Mouse (Mus musculus): ENCODE measurements around the gene Tbccd1. TPM values are rescaled to one million over a fixed set of nuclear protein-coding genes. Genes with fewer than 3 reads are reported as not detected.

Gene Tbccd1
- 19.6 and 24.8 TPM in 2 replicates for polyA plus RNA-seq (2015; fragmentation: Nextera tagmentation; extraction: Ambion mirVana)

GRCm38 (mm10) chr16:22857431-22858113 lies at the start of gene Tbccd1, which contains the start of gene Dnajb11:
Gene Tbccd1, minus strand, starts transcription at chr16:22857669.
Gene Dnajb11, plus strand, starts transcription at chr16:22857845.
- peak within 1 kb of the TSS; percentile 82 for H3K9ac ChIP-seq
- H3K4me1 ChIP-seq (replicated peaks): peaks cover 20% of the 10 kb centered on the region
- peak within 1 kb of the TSS; percentile 83 for H3K4me2 ChIP-seq
- no peaks in the 10 kb centered on the region for H3K9me3 ChIP-seq
- WGBS: under 1% methylated on average over 62 of the region's 62 CpGs
- H3K27me3 ChIP-seq: no peaks in the 10 kb centered on the region
- peak within 1 kb of the TSS; percentile 89 for H3K4me3 ChIP-seq
- peak; percentile 99 for ATAC-seq (ENCODE audit: low FRiP score, low read depth)
- peaks cover 8% of the 10 kb centered on the region; the same call in 1 of the 2 replicates for H3K36me3 ChIP-seq
- H3K27ac ChIP-seq (replicated peaks): peak within 1 kb of the TSS; percentile 77

- H3K27me3 ChIP-seq: no peaks in the 10 kb centered on the region
- no peak overlapping the region for H3K4me3 ChIP-seq
- no peak for ATAC-seq (ENCODE audit: low FRiP score, low read depth)
- H3K4me2 ChIP-seq: no peak overlapping the region
- 72% methylated on average over 3 of the region's 3 CpGs for whole genome bisulfite sequencing
- no peaks in the 10 kb centered on the region for H3K4me1 ChIP-seq (replicated peaks)
- H3K9me3 ChIP-seq: no peaks in the 10 kb centered on the region
- no peak overlapping the region for H3K27ac ChIP-seq (replicated peaks)
- H3K36me3 ChIP-seq: no peaks in the 10 kb centered on the region
- H3K9ac ChIP-seq: no peak overlapping the region
Observed at GRCm38 (mm10) chr16:22901326-22901725, 43.9 kb upstream of the Tbccd1 start.

DNA sequence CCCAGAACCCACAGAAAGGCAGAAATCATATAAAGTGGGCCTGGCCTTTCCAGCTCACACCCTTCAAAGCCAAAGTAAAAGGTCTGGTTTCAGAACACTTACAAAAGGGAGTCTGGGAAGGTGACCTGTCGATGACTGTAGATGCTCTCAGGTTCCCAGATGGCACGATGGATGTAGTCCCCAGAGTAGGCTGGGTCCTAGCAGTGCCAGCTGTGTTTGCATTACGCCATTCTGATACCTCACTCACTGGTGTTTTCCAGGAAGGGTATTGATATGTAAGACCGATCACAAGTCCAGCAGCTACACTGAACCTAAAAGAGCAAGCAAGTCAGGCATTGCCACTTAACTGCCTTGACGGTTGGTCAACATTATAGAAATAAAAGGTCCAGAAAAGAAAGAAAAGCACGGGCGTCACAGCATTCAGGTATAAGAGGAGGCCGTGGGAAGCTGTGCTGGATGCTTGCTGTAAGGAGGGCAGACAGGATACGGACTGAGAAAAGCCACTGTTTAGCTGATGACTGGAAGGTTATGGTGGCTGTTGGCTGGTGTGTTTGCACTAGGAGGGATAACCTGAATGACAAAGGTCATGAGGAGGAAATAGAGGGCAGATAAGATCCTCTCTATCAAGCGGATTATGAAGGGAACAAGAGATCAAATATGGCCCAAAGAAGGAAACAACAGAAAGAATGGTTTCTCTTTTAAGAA lies 42.5 kb upstream of the Tbccd1 start:
- Histone ChIP-seq H3K4me3 (no peak overlapping the region), H3K9ac (no peak overlapping the region), H3K4me2 (no peak overlapping the region), H3K36me3 (no peaks in the 10 kb centered on the region), H3K4me1 (replicated peaks) (no peaks in the 10 kb centered on the region), H3K9me3 (no peaks in the 10 kb centered on the region), H3K27me3 (no peaks in the 10 kb centered on the region), H3K27ac (replicated peaks) (no peak overlapping the region)
- WGBS: 84% methylated on average over 10 of the region's 10 CpGs
- no peak for ATAC-seq (ENCODE audit: low FRiP score, low read depth)

- no peaks in the 10 kb centered on the region for H3K27me3 ChIP-seq
- no peaks in the 10 kb centered on the region for H3K9me3 ChIP-seq
- no peaks in the 10 kb centered on the region for H3K4me1 ChIP-seq (replicated peaks)
- no peak overlapping the region for H3K9ac ChIP-seq
- no peaks in the 10 kb centered on the region for H3K36me3 ChIP-seq
- ATAC-seq (ENCODE audit: low FRiP score, low read depth): no peak
- H3K4me3 ChIP-seq: no peak overlapping the region
- WGBS: 42% methylated on average over 5 of the region's 5 CpGs
- H3K4me2 ChIP-seq: no peak overlapping the region
- H3K27ac ChIP-seq (replicated peaks): no peak overlapping the region
Observed at GRCm38 (mm10) chr16:22899346-22899745, 41.9 kb upstream of the Tbccd1 start.

DNA sequence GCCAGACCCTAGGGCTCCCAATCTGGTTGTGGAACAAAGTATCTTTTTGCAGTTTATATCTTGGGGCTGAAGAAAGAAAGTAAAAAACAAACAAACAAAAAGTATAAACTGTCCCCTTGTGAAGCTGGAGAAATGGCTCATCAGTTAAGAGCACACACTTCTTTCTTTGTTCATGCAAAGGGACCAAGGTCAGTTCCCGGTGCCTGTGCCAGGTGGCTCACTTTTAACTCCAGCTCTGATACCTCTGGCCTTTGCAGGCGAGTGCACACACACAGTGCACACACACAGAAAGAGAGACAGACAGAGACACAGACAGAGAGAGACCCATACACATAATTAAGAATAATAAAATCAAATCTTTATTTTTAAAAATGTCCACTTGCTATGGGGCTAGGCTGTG lies 39.1 kb upstream of the Tbccd1 start:
- no peak overlapping the region for H3K4me2 ChIP-seq
- H3K27ac ChIP-seq (replicated peaks): no peak overlapping the region
- no peaks in the 10 kb centered on the region for H3K9me3 ChIP-seq
- no peak overlapping the region for H3K9ac ChIP-seq
- H3K36me3 ChIP-seq: no peaks in the 10 kb centered on the region
- H3K4me1 ChIP-seq (replicated peaks): no peaks in the 10 kb centered on the region
- no peaks in the 10 kb centered on the region for H3K27me3 ChIP-seq
- H3K4me3 ChIP-seq: no peak overlapping the region
- WGBS: 79% methylated on average over 2 of the region's 2 CpGs
- no peak for ATAC-seq (ENCODE audit: low FRiP score, low read depth)

DNA sequence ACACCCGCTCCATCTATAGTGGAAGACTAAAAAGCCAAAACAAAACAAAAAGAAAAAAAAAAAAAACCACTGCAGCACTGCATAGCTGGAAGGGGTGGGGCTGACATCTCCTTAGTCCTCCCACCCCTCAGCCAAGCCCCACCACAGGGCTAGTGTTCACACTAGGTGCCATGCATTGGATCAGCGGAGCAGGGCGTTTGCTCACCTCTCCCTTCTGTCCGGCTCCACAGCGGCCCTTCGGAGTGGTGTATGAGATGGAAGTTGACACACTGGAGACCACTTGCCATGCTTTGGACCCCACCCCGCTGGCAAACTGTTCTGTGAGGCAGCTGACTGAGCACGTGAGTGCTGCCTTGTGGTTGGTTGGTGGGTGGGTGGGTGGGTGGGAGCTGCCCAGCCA lies 36.6 kb upstream of the Tbccd1 start:
- Histone ChIP-seq H3K27me3 (no peaks in the 10 kb centered on the region), H3K4me3 (no peak overlapping the region), H3K4me2 (no peak overlapping the region), H3K9me3 (no peaks in the 10 kb centered on the region), H3K4me1 (replicated peaks) (no peaks in the 10 kb centered on the region), H3K9ac (no peak overlapping the region), H3K27ac (replicated peaks) (no peak overlapping the region), H3K36me3 (no peaks in the 10 kb centered on the region)
- ATAC-seq (ENCODE audit: low FRiP score, low read depth): no peak
- 76% methylated on average over 7 of the region's 8 CpGs for WGBS

DNA sequence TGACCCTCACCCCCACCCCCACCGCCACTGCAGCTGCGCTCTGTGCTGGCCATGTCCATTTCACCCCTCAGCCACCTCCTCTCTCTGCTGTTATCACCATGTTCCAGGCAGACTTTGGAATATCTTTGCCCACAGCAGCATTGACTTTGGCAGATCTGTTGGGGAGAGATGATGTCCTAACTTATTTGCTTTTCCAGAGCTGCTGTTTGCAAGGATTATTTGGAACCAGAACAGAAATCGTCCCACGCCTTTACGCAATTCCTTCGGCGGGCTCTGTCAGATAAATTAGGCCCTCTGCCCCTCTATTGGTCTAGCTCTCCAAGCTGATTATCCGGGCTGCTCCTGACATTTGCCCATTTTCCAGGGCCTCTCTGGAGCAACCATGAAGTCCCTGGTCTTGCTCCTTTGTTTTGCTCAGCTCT lies 34.3 kb upstream of the Tbccd1 start:
- Histone ChIP-seq H3K4me1 (replicated peaks) (no peaks in the 10 kb centered on the region), H3K4me2 (no peak overlapping the region), H3K4me3 (no peak overlapping the region), H3K9me3 (no peaks in the 10 kb centered on the region), H3K27ac (replicated peaks) (no peak overlapping the region), H3K36me3 (no peaks in the 10 kb centered on the region), H3K27me3 (no peaks in the 10 kb centered on the region), H3K9ac (no peak overlapping the region)
- 91% methylated on average over 8 of the region's 8 CpGs for WGBS
- no peak for ATAC-seq (ENCODE audit: low FRiP score, low read depth)

- Histone ChIP-seq H3K4me3 (no peak within 1 kb of the TSS), H3K4me1 (replicated peaks) (no peaks in the 10 kb centered on the region), H3K36me3 (no peaks in the 10 kb centered on the region), H3K27me3 (no peaks in the 10 kb centered on the region), H3K9me3 (no peaks in the 10 kb centered on the region), H3K9ac (no peak within 1 kb of the TSS), H3K27ac (replicated peaks) (no peak within 1 kb of the TSS), H3K4me2 (no peak within 1 kb of the TSS)
- 85% methylated on average over 11 of the region's 11 CpGs for WGBS
- ATAC-seq (ENCODE audit: low FRiP score, low read depth): no peak
Observed at GRCm38 (mm10) chr16:22890683-22891510, 33.4 kb upstream of the Tbccd1 start, which contains the start of gene Ahsg. Gene Ahsg, plus strand, starts transcription at chr16:22891277.

- no peaks in the 10 kb centered on the region for H3K27me3 ChIP-seq
- WGBS: 90% methylated on average over 8 of the region's 8 CpGs
- H3K4me1 ChIP-seq (replicated peaks): no peaks in the 10 kb centered on the region
- no peak for ATAC-seq (ENCODE audit: low FRiP score, low read depth)
- no peak overlapping the region for H3K27ac ChIP-seq (replicated peaks)
- H3K4me2 ChIP-seq: no peak overlapping the region
- no peaks in the 10 kb centered on the region for H3K9me3 ChIP-seq
- H3K4me3 ChIP-seq: no peak overlapping the region
- no peak overlapping the region for H3K9ac ChIP-seq
- no peaks in the 10 kb centered on the region for H3K36me3 ChIP-seq
Observed at GRCm38 (mm10) chr16:22889716-22890115, 32.2 kb upstream of the Tbccd1 start.

DNA sequence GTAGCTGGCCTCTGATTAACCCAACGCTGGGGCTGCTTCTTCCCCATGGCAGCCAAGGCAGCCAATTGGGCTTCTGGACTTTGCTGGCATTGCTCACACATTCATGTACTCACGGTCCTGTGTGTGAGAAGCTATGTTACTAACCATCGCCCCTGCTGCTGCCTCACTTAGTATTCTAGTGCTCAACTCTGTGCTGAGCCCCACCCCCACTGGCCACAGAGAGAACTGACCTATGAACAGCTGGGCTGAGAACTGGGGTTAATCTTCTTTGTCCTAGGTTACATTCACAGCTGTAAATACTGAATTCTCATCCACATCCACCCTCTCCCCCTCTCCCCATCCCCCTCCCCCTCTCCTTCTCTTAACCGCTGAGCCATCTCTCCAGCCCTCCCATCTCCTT lies 31.4 kb upstream of the Tbccd1 start:
- H3K27ac ChIP-seq (replicated peaks): no peak overlapping the region
- no peak for ATAC-seq (ENCODE audit: low FRiP score, low read depth)
- no peak overlapping the region for H3K4me3 ChIP-seq
- no peaks in the 10 kb centered on the region for H3K27me3 ChIP-seq
- no peak overlapping the region for H3K9ac ChIP-seq
- no peaks in the 10 kb centered on the region for H3K36me3 ChIP-seq
- no peaks in the 10 kb centered on the region for H3K4me1 ChIP-seq (replicated peaks)
- no peak overlapping the region for H3K4me2 ChIP-seq
- WGBS: 60% methylated on average over 4 of the region's 4 CpGs
- H3K9me3 ChIP-seq: no peaks in the 10 kb centered on the region

DNA sequence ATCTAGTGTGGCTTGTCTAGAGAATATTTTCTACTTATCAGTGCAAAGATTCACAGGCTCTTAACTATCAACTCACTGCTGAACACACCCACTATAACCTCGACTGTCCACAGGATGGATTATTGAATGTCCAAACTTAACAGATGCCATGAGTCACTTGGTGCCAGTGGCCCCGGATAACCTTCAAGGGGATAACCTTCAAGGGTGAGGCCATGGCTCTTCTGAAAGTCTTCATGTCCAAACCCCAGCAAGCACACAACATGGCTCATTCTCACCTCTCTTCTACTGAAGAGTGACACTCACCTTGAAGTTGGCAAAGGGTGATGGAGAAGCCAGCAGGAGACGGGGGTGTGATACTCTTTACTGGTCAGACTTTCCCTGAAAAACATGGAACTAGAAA lies 29.3 kb upstream of the Tbccd1 start:
- no peak for ATAC-seq (ENCODE audit: low FRiP score, low read depth)
- Histone ChIP-seq H3K4me1 (replicated peaks) (no peaks in the 10 kb centered on the region), H3K9ac (no peak overlapping the region), H3K4me2 (no peak overlapping the region), H3K27ac (replicated peaks) (no peak overlapping the region), H3K9me3 (no peaks in the 10 kb centered on the region), H3K4me3 (no peak overlapping the region), H3K36me3 (no peaks in the 10 kb centered on the region), H3K27me3 (no peaks in the 10 kb centered on the region)
- 79% methylated on average over 3 of the region's 3 CpGs for WGBS

- no peak overlapping the region for H3K9ac ChIP-seq
- H3K4me1 ChIP-seq (replicated peaks): no peaks in the 10 kb centered on the region
- no peaks in the 10 kb centered on the region for H3K9me3 ChIP-seq
- no peak overlapping the region for H3K4me3 ChIP-seq
- no peaks in the 10 kb centered on the region for H3K36me3 ChIP-seq
- no peak for ATAC-seq (ENCODE audit: low FRiP score, low read depth)
- 60% methylated on average over 4 of the region's 4 CpGs for WGBS
- no peaks in the 10 kb centered on the region for H3K27me3 ChIP-seq
- no peak overlapping the region for H3K27ac ChIP-seq (replicated peaks)
- H3K4me2 ChIP-seq: no peak overlapping the region
Observed at GRCm38 (mm10) chr16:22885356-22885755, 27.9 kb upstream of the Tbccd1 start.
